Mouse (Mus musculus) ES-E14 (cell line): Measurements from ENCODE around the gene Ptgis. TPM values are rescaled to one million over a fixed set of nuclear protein-coding genes. Genes with fewer than 3 reads are reported as not detected.

ENCODE experiments used
- DNase-seq: peaks from one replicate; pipeline ENCODE4 v3.0.0-alpha.2; 2013; ENCODE audit warnings: low read depth, low spot score
- H3K27ac ChIP-seq: 2 replicates; pipeline ENCODE4 v1.5.1; 2012; ENCODE audit warnings: low read depth, mild to moderate bottlenecking, low read length, moderate library complexity, mixed read lengths; ENCODE audit not compliant: poor library complexity, insufficient read depth, severe bottlenecking
- H3K36me3 ChIP-seq: 2 replicates; pipeline ENCODE4 v1.6.1; 2012; ENCODE audit warnings: mild to moderate bottlenecking, low read length, moderate library complexity, mixed read lengths; ENCODE audit not compliant: control insufficient read depth, poor library complexity, insufficient read depth, severe bottlenecking
- H3K4me1 ChIP-seq, 2 experiments: fragments of 150-350 bp in 1 of 2; sonication (generic) in 1 of 2; 2 replicates each; pipeline ENCODE4 v1.6.1; 2012; ENCODE audit warnings: low read length in 2 of 2, mild to moderate bottlenecking in 1 of 2, mixed read lengths in 1 of 2; ENCODE audit not compliant: control insufficient read depth in 2 of 2, insufficient read depth in 2 of 2, poor library complexity in 1 of 2
- H3K4me3 ChIP-seq, 2 experiments: fragments of 150-350 bp in 1 of 2; sonication (generic) in 1 of 2; 2 replicates each; pipeline ENCODE4 v1.5.1; 2012; ENCODE audit warnings: low read length in 2 of 2, low read depth in 1 of 2, mild to moderate bottlenecking in 1 of 2, mixed read lengths in 1 of 2; ENCODE audit not compliant: insufficient read depth in 1 of 2, poor library complexity in 1 of 2, severe bottlenecking in 1 of 2
- H3K9ac ChIP-seq: 2 replicates; pipeline ENCODE4 v1.6.1; 2012; ENCODE audit warnings: low read depth, mild to moderate bottlenecking, low read length, mixed read lengths; ENCODE audit not compliant: poor library complexity, insufficient read depth, severe bottlenecking
- H3K9me3 ChIP-seq: fragments of 150-350 bp; sonication (generic); 2 replicates; pipeline ENCODE4 v1.6.1; 2012; ENCODE audit warnings: low read depth, mild to moderate bottlenecking, low read length; ENCODE audit not compliant: control insufficient read depth, insufficient read depth
- CHD2 ChIP-seq: IDR thresholded peaks from 2 replicates; pipeline ENCODE4 v1.6.1; 2014; ENCODE audit warnings: mild to moderate bottlenecking, low read depth, low read length, inconsistent platforms
- HCFC1 ChIP-seq: IDR thresholded peaks from 2 replicates; pipeline ENCODE4 v1.6.1; 2012; ENCODE audit warnings: low read length, inconsistent platforms, borderline replicate concordance; ENCODE audit not compliant: insufficient read depth
- MAFK ChIP-seq: IDR thresholded peaks from 2 replicates; pipeline ENCODE4 v1.6.1; 2014; ENCODE audit warnings: mild to moderate bottlenecking, low read depth, low read length, inconsistent platforms; ENCODE audit not compliant: insufficient read depth
- ZC3H11A ChIP-seq: IDR thresholded peaks from 2 replicates; pipeline ENCODE4 v1.6.1; 2012; ENCODE audit warnings: low read depth, mild to moderate bottlenecking, inconsistent platforms, low read length, borderline replicate concordance
- ZNF384 ChIP-seq: IDR thresholded peaks from 2 replicates; pipeline ENCODE4 v1.6.1; 2012; ENCODE audit warnings: low read depth, low read length, inconsistent platforms
- in situ Hi-C, 2 experiments: fragments of 600-800 bp; cut with MboI; formaldehyde crosslinking; loops; one replicate each; pipeline ENCODE4 v1.15.1; 2025; ENCODE audit warnings: low sequenced_read_pairs in 2 of 2, inconsistent platforms in 1 of 2; ENCODE audit not compliant: unreplicated experiment in 2 of 2
- total RNA-seq: library from RNA; depleted of rRNA; stranded (reverse); fragments of 300-350 nt; gene quantifications from 2 replicates; pipeline ENCODE4 v1.2.3, GENCODE M21; 2012

The Ptgis gene
- total RNA-seq, 1 experiment, result 16.1 TPM

DNA sequence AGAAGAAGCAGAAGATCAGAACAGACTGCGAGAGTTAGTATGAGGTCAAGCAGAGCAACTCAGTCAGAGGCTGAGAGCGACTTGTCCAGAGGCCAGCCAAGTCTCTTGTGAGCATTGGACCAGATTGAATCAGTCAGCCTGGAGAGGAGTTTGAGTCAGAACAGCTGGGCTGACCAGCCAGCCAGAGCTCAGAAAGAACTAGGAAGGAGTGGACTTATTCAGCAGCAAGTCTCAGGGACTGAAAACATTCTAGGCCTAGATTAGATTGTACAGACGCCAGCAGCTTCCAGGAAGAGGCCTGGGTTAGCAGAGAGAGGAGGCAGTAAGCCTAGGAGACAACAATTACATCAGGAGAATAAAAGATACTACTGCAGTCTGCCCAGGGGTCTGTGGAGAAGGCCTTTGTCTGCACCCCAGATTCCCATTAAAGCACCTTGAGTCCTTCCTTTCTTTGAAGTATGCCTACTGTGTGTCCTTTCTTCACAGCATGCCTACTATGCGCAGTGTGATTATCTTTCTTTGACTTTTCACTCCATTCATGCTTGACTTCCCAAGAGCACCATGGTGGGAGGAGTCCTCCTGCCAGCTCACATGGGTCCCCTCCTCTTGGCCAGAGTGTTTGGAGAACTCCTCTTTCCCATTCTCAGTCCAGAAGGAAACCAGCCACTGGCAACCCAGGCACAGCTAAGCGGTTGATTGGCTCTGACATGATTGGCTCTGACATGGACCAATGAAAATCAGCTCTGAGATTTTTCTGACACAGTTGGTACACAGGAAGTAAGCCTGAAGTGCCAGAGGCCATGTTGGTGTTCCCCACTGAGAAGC lies 67.1 kb downstream of the Ptgis start:
- in situ Hi-C loops, result no loop called here
- DNase-seq, result no peak
- TF ChIP-seq MAFK (no peak), ZNF384 (no peak), HCFC1 (no peak), CHD2 (no peak), ZC3H11A (no peak)

DNA sequence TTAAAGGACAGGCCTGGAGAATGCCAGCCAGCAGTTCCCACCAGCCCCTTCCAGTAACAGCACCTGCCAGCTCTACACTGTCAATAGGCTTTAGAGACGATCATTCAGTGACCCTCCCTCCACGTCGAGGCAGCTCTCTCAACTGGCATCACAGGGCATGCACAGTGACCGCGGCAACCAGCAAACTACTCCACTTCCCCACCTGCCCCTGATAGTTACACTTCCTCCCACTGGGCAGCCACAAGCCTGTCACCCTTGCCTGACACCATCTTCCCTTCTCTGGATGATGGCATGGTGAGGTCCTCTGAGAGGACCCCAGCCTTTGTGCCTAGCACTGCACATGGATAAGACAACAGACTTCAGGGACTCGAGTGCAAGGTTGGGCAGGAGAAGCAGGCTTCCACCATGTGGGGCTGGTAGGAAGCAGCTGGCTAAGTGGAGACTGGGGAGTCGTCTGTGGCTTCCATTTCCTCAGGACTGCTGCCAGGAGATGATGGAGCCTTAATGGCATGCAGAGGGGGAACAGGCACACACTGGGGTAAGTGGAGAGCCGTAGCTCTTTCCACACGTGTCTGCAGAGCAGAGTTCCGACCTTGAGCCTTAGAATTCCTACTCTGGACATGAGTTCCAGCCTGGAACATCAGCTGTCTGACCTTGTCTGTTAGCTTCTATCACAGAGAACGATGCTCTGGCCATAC lies 72.7 kb downstream of the Ptgis start:
- TF ChIP-seq HCFC1 (no peak), MAFK (no peak), ZNF384 (no peak), CHD2 (no peak), ZC3H11A (no peak)
- H3K9ac ChIP-seq, result no peak overlapping the region

More for the DNA sequence above, 67.1 kb downstream of the Ptgis start:
- no peak overlapping the region for H3K4me3 ChIP-seq
- H3K36me3 ChIP-seq, result no peaks in the 10 kb centered on the region
- no peak overlapping the region for H3K9ac ChIP-seq
- H3K9me3 ChIP-seq, result no peaks in the 10 kb centered on the region
- H3K4me1 ChIP-seq, result peaks cover 5 to 12% of the 10 kb centered on the region in 2 experiments
- H3K27ac ChIP-seq, result no peak overlapping the region

GRCm38 (mm10) chr2:167163600-167163999 lies 76.8 kb downstream of the Ptgis start:
- Histone ChIP-seq H3K9me3 (no peaks in the 10 kb centered on the region), H3K9ac (no peak overlapping the region), H3K4me1 (no peaks in the 10 kb centered on the region), H3K4me3 (no peak overlapping the region), H3K27ac (no peak overlapping the region), H3K36me3 (no peaks in the 10 kb centered on the region)
- in situ Hi-C loops, result no loop called here
- TF ChIP-seq CHD2 (no peak), ZC3H11A (no peak), HCFC1 (no peak), ZNF384 (no peak), MAFK (no peak)
- DNase-seq, result no peak

More for the DNA sequence above, 72.7 kb downstream of the Ptgis start:
- in situ Hi-C loops, result no loop called here
- H3K36me3 ChIP-seq, result no peaks in the 10 kb centered on the region
- no peak for DNase-seq
- H3K27ac ChIP-seq, result no peak overlapping the region
- H3K4me1 ChIP-seq, result no peaks in the 10 kb centered on the region
- H3K9me3 ChIP-seq, result no peaks in the 10 kb centered on the region
- no peak overlapping the region for H3K4me3 ChIP-seq

- Histone ChIP-seq H3K4me1 (no peaks in the 10 kb centered on the region), H3K9me3 (no peaks in the 10 kb centered on the region), H3K27ac (no peak overlapping the region), H3K9ac (no peak overlapping the region), H3K36me3 (no peaks in the 10 kb centered on the region), H3K4me3 (no peak overlapping the region)
- TF ChIP-seq ZNF384, result no peak
- in situ Hi-C loops, result no loop called here
- no peak for DNase-seq
These were observed 77.3 kb downstream of the Ptgis start for GRCm38 (mm10) chr2:167163134-167163533.
